Mouse (Mus musculus) spleen, adult 2 months (tissue): Measurements from ENCODE around the gene Gm20388. TPM values are rescaled to one million over a fixed set of nuclear protein-coding genes. Genes with fewer than 3 reads are reported as not detected.

ENCODE experiments used
- DNase-seq, 2 experiments: peaks; one replicate each; pipeline versions ENCODE4 v3.0.0 to v3.0.0-alpha.2; 2012 to 2021; ENCODE audit warnings: low spot score in 2 of 2, low read depth in 1 of 2
- H3K27ac ChIP-seq: fragments of 200-500 bp; 2 replicates; pipeline ENCODE4 v1.5.1; 2012; ENCODE audit warnings: low read length, inconsistent platforms; ENCODE audit not compliant: insufficient read depth
- H3K27me3 ChIP-seq: fragments of 200-500 bp; 2 replicates; pipeline ENCODE4 v1.6.1; 2012; ENCODE audit warnings: mild to moderate bottlenecking, moderate library complexity, low read length, inconsistent platforms; ENCODE audit not compliant: control insufficient read depth, insufficient read depth
- H3K36me3 ChIP-seq: fragments of 200-500 bp; 2 replicates; pipeline ENCODE4 v1.6.1; 2012; ENCODE audit warnings: mild to moderate bottlenecking, low read length, inconsistent platforms; ENCODE audit not compliant: control insufficient read depth, insufficient read depth
- H3K4me1 ChIP-seq: fragments of 200-500 bp; 2 replicates; pipeline ENCODE4 v1.6.1; 2011; ENCODE audit warnings: inconsistent platforms; ENCODE audit not compliant: control insufficient read depth, insufficient read depth, insufficient read length
- H3K4me3 ChIP-seq: fragments of 200-500 bp; 2 replicates; pipeline ENCODE4 v1.5.1; 2011; ENCODE audit warnings: mild to moderate bottlenecking, inconsistent platforms; ENCODE audit not compliant: insufficient read depth, insufficient read length; ENCODE audit errors: extremely low read depth
- CTCF ChIP-seq: fragments of 200-500 bp; IDR thresholded peaks from 2 replicates; pipeline ENCODE4 v1.5.1; 2011; ENCODE audit warnings: mild to moderate bottlenecking, inconsistent platforms; ENCODE audit not compliant: insufficient read depth, insufficient read length, insufficient replicate concordance; ENCODE audit errors: extremely low read depth
- POLR2A ChIP-seq: fragments of 200-500 bp; IDR thresholded peaks from 2 replicates; pipeline ENCODE4 v1.6.1; 2011; ENCODE audit warnings: low read depth, low read length, inconsistent platforms
- WGBS: fragments of 180-500 bp; shearing (Covaris S2); methylation state at CpG from one replicate; pipeline ENCODE4 v1.1.7; 2018; 5-methylcytosine and 5-hydroxymethylcytosine counted together
- polyA plus RNA-seq: library from polyadenylated mRNA; depleted of rRNA; stranded (reverse); fragments of >200 nt; gene quantifications from 2 replicates; pipeline ENCODE4 v1.2.3, GENCODE M21; 2012

Gene Gm20388
- polyA plus RNA-seq, 1 experiment, result 26.1 TPM

GRCm38 (mm10) chr8:122691018-122691417 lies 2780.4 kb downstream of the Gm20388 start:
- no peak overlapping the region for H3K27ac ChIP-seq
- peaks cover 41% of the 10 kb centered on the region for H3K4me1 ChIP-seq
- TF ChIP-seq POLR2A (no peak), CTCF (no peak)
- 75% methylated on average over 6 of the region's 6 CpGs for WGBS
- no peak for DNase-seq
- peaks cover 4% of the 10 kb centered on the region for H3K36me3 ChIP-seq
- H3K27me3 ChIP-seq, result no peaks in the 10 kb centered on the region
- H3K4me3 ChIP-seq, result no peak overlapping the region

GRCm38 (mm10) chr8:122692152-122692551 lies 2781.5 kb downstream of the Gm20388 start:
- Histone ChIP-seq H3K27ac (peak overlapping the region; percentile 30; the same call in 1 of the 2 replicates), H3K27me3 (no peaks in the 10 kb centered on the region), H3K4me3 (no peak overlapping the region), H3K36me3 (peaks cover 3% of the 10 kb centered on the region), H3K4me1 (peaks cover 42% of the 10 kb centered on the region)
- TF ChIP-seq CTCF, result no peak
- TF ChIP-seq POLR2A, result no peak
- DNase-seq, result no peak
- 68% methylated on average over 8 of the region's 8 CpGs for WGBS

GRCm38 (mm10) chr8:122695438-122696042 lies 2784.9 kb downstream of the Gm20388 start:
- H3K27me3 ChIP-seq, result no peaks in the 10 kb centered on the region
- no peak for DNase-seq
- peak overlapping the region; percentile 15; the same call in 1 of the 2 replicates for H3K27ac ChIP-seq
- H3K36me3 ChIP-seq, result peaks cover 3% of the 10 kb centered on the region; the same call in 1 of the 2 replicates
- peaks cover 49% of the 10 kb centered on the region for H3K4me1 ChIP-seq
- peak overlapping the region; percentile 27; the same call in 1 of the 2 replicates for H3K4me3 ChIP-seq
- TF ChIP-seq CTCF, result no peak
- TF ChIP-seq POLR2A, result no peak
- WGBS, result 53% methylated on average over 7 of the region's 7 CpGs

GRCm38 (mm10) chr8:122697181-122697581 lies 2786.5 kb downstream of the Gm20388 start:
- peak overlapping the region; percentile 91 for H3K27ac ChIP-seq

GRCm38 (mm10) chr8:122697586-122697985 lies 2786.9 kb downstream of the Gm20388 start:
- H3K27ac ChIP-seq, result peak overlapping the region; percentile 91
- H3K4me1 ChIP-seq, result peaks cover 55% of the 10 kb centered on the region
- H3K27me3 ChIP-seq, result no peaks in the 10 kb centered on the region
- DNase-seq, result no peak
- peak overlapping the region; percentile 68 for H3K4me3 ChIP-seq
- H3K36me3 ChIP-seq, result 0 out of 2 replicates have a peak, but pooled peaks cover 1% of the 10 kb centered on the region
- WGBS, result 11% methylated on average over 6 of the region's 6 CpGs
- no peak for TF ChIP-seq CTCF
- no peak for TF ChIP-seq POLR2A

More at GRCm38 (mm10) chr8:122697181-122697581, 2786.5 kb downstream of the Gm20388 start:
- H3K36me3 ChIP-seq, result 0 out of 2 replicates have a peak, but pooled peaks cover 3% of the 10 kb centered on the region
- 6% methylated on average over 3 of the region's 3 CpGs for WGBS
- peak overlapping the region; percentile 68 for H3K4me3 ChIP-seq
- H3K4me1 ChIP-seq, result peaks cover 59% of the 10 kb centered on the region
- DNase-seq, result peak in 1 of 2 experiments; percentile 47
- H3K27me3 ChIP-seq, result no peaks in the 10 kb centered on the region
- no peak for TF ChIP-seq POLR2A
- no peak; the same call in 1 of the 2 replicates for TF ChIP-seq CTCF

- peak overlapping the region; percentile 68 for H3K4me3 ChIP-seq
- H3K4me1 ChIP-seq, result peaks cover 52% of the 10 kb centered on the region
- 0 out of 2 replicates have a peak, but pooled peaks cover 1% of the 10 kb centered on the region for H3K36me3 ChIP-seq
- TF ChIP-seq POLR2A (no peak), CTCF (no peak)
- H3K27ac ChIP-seq, result peak overlapping the region; percentile 91
- WGBS, result 8% methylated on average over 5 of the region's 5 CpGs
- H3K27me3 ChIP-seq, result no peaks in the 10 kb centered on the region
- DNase-seq, result peak in 1 of 2 experiments; percentile 44
Measured at GRCm38 (mm10) chr8:122698254-122698768, 2787.7 kb downstream of the Gm20388 start.

- H3K4me3 ChIP-seq, result peak within 1 kb of the TSS; percentile 68
- 12% methylated on average over 13 of the region's 13 CpGs for WGBS
- peaks cover 48% of the 10 kb centered on the region; the same call in 1 of the 2 replicates for H3K4me1 ChIP-seq
- DNase-seq, result peak in 1 of 2 experiments; percentile 49
- H3K27ac ChIP-seq, result peak within 1 kb of the TSS; percentile 91
- no peaks in the 10 kb centered on the region for H3K36me3 ChIP-seq
- no peaks in the 10 kb centered on the region for H3K27me3 ChIP-seq
- TF ChIP-seq POLR2A (0 out of 2 replicates have a peak, but pooled peaks have one; percentile 12), CTCF (no peak)
Measured at GRCm38 (mm10) chr8:122699005-122699492, 2788.4 kb downstream of the Gm20388 start, which contains the start of gene Cbfa2t3. Gene Cbfa2t3, minus strand, starts transcription at chr8:122699109.
